Mouse (Mus musculus) cortical plate, adult 2 months (tissue): ENCODE results near the gene Dbn1.

Experiments used
- CTCF ChIP-seq: fragments of 200-500 bp; IDR thresholded peaks from 2 replicates; pipeline ENCODE4 v1.5.1; 2011; ENCODE audit warnings: mild to moderate bottlenecking, control low read depth, low read length; ENCODE audit not compliant: insufficient read depth; ENCODE audit errors: extremely low read depth
- POLR2A ChIP-seq: fragments of 200-500 bp; IDR thresholded peaks from 2 replicates; pipeline ENCODE4 v1.6.1; 2011; ENCODE audit warnings: mild to moderate bottlenecking, low read length, control low read depth; ENCODE audit not compliant: insufficient read depth; ENCODE audit errors: extremely low read depth

DNA sequence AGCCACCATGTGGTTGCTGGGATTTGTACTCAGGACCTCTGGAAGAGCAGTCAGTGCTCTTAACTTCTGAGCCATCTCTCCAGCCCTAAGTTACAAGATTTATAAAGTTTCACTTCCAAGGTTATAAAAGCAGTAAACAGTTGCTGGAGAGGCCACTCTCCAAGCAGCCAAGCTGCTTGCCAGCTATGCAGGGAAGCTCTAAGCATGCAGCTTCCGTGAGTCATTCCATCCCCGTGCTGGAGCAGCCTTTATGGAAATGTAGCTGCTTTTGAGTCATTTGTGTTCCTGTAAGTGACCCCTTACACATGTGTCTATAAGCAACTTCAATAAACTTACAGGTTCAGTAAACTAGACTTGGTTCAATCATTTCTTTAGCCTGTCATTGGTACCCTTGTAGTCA lies 57.3 kb downstream of the Dbn1 start:
- no peak for TF ChIP-seq POLR2A
- no peak for TF ChIP-seq CTCF
